ENCODE assay signal across 9 mouse cellular contexts in the genomic region with DNA sequence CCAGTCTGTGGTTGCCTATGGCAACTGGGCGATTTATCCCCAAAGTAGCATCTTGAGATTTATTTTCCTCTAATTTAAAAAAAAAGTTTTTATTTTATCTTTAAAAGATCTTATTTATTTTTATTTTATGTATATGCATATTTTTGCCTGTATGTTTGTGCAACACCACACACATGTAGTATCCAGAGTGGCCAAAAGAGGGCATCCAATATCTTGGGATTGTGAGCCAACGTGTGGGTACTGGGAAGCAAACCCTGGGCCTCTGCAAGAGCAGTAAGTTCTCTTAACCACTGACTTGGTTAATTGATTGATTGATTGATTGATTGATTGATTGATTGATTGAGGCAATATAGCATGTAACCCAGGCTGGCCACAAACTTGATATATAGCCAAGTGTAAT. TPM values are rescaled to one million over a fixed set of nuclear protein-coding genes. Genes with fewer than 3 reads are reported as not detected.
DNase-seq lines count a peak whose midpoint lies in the region; TF ChIP-seq lines count a peak whose summit lies in the region.
"Had no signal": no experiment of that assay in that cellular context is flagged by ENCODE, and none has a peak within 500 bp of the region (broad histone marks: within the 10 kb centered on the region; RNA-seq: fewer than 3 reads in every experiment).

No protein-coding gene starts in this region.

- H3K4me3 ChIP-seq in left cerebral cortex, adult 2 months = no peak overlapping the region
- no peak overlapping the region for H3K4me3 ChIP-seq in ES-E14 (ENCODE audit: insufficient read depth in 1 of 2, low read depth in 1 of 2, low read length in 2 of 2, poor library complexity in 1 of 2, severe bottlenecking in 1 of 2)
- no peak overlapping the region for H3K4me3 ChIP-seq in small intestine, adult 2 months (ENCODE audit: low read depth, low read length)
- H3K4me3 ChIP-seq: liver, embryonic 13.5 days had no signal

- no peak overlapping the region for H3K9ac ChIP-seq in ES-E14 (ENCODE audit: insufficient read depth, low read depth, low read length, poor library complexity, severe bottlenecking)
- H3K9ac ChIP-seq: liver, embryonic 13.5 days had no signal

- in situ Hi-C loops in ES-E14 (cut with MboI; ENCODE audit: low sequenced_read_pairs in 2 of 2, unreplicated experiment in 2 of 2) = no loop called here

- no peaks in the 10 kb centered on the region for H3K4me1 ChIP-seq in ES-E14 (ENCODE audit: control insufficient read depth in 2 of 2, insufficient read depth in 2 of 2, low read length in 2 of 2, poor library complexity in 1 of 2)
- H3K4me1 ChIP-seq in small intestine, adult 2 months (ENCODE audit: control insufficient read depth, insufficient read depth, insufficient read length, low read length) = no peaks in the 10 kb centered on the region

- no peaks in the 10 kb centered on the region for H3K9me3 ChIP-seq in ES-E14 (ENCODE audit: control insufficient read depth, insufficient read depth, low read depth, low read length)
- H3K9me3 ChIP-seq: liver, embryonic 13.5 days had no signal

- no peaks in the 10 kb centered on the region for H3K27me3 ChIP-seq in small intestine, adult 2 months (ENCODE audit: control insufficient read depth, insufficient read depth, low read length)
- H3K27me3 ChIP-seq: liver, embryonic 13.5 days had no signal

- intact Hi-C loops in left cerebral cortex, adult 2 months (cut with DNase I) = no loop called here
- intact Hi-C loops in left cerebral cortex, postnatal 14 days (cut with DNase I) = no loop called here
- intact Hi-C loops in gastrocnemius, postnatal 14 days (cut with DNase I; ENCODE audit: low total_unique reads) = no loop called here

- no peak overlapping the region for H3K27ac ChIP-seq in left cerebral cortex, adult 2 months
- H3K27ac ChIP-seq in ES-E14 (ENCODE audit: insufficient read depth, low read depth, low read length, poor library complexity, severe bottlenecking) = no peak overlapping the region
- peak overlapping the region; percentile 66; the same call in 1 of the 2 replicates for H3K27ac ChIP-seq in small intestine, adult 2 months (ENCODE audit: insufficient read depth, low read depth, low read length)

- DNase-seq in left cerebral cortex, adult 2 months (ENCODE audit: extremely low spot score in 1 of 2, low spot score in 2 of 2) = no peak
- DNase-seq in left cerebral cortex, adult 18-20 months (ENCODE audit: low spot score in 2 of 2) = no peak
- peak; percentile 47 for DNase-seq in ES-E14 (ENCODE audit: low read depth, low spot score)
- DNase-seq in brain, adult 2 months (ENCODE audit: low read depth, low spot score) = peak; percentile 26
- DNase-seq in left cerebral cortex, postnatal 14 days (ENCODE audit: low spot score in 2 of 2) = no peak
- no peak for DNase-seq in gastrocnemius, postnatal 14 days

- WGBS in small intestine, adult 2 months = 52% methylated on average over 2 of the region's 2 CpGs

- no peaks in the 10 kb centered on the region for H3K36me3 ChIP-seq in ES-E14 (ENCODE audit: control insufficient read depth, insufficient read depth, low read length, poor library complexity, severe bottlenecking)
- no peaks in the 10 kb centered on the region for H3K36me3 ChIP-seq in small intestine, adult 2 months (ENCODE audit: control insufficient read depth, insufficient read depth, low read length)
- H3K36me3 ChIP-seq: liver, embryonic 13.5 days had no signal

- TF ChIP-seq POLR2A in small intestine, adult 2 months (IDR thresholded peaks at IDR 0.05; ENCODE audit: low read depth, low read length) = no peak

- TF ChIP-seq CTCF in left cerebral cortex, adult 2 months (IDR thresholded peaks at IDR 0.05) = peak; percentile 33
- TF ChIP-seq CTCF in small intestine, adult 2 months (IDR thresholded peaks at IDR 0.05; ENCODE audit: extremely low read depth, insufficient read length, insufficient replicate concordance, low read depth, low read length) = 0 out of 2 replicates have a peak, but pooled peaks have one; percentile 9

TF ChIP-seq in ES-E14, 5 proteins besides CTCF, POLR2A, EP300 and RAD21:
- TF ChIP-seq ZC3H11A (IDR thresholded peaks at IDR 0.05; ENCODE audit: borderline replicate concordance, low read depth, low read length) = no peak
- TF ChIP-seq CHD2 (IDR thresholded peaks at IDR 0.05; ENCODE audit: low read depth, low read length) = no peak
- no peak for TF ChIP-seq MAFK (IDR thresholded peaks at IDR 0.05; ENCODE audit: insufficient read depth, low read depth, low read length)
- no peak for TF ChIP-seq HCFC1 (IDR thresholded peaks at IDR 0.05; ENCODE audit: borderline replicate concordance, insufficient read depth, low read length)
- no peak for TF ChIP-seq ZNF384 (IDR thresholded peaks at IDR 0.05; ENCODE audit: low read depth, low read length)

RNA-seq across cellular contexts. Expression of gene Tyrobp, which starts 18.7 kb away (rescaled TPM):
- total RNA-seq in left cerebral cortex, adult 2 months (2021) = 10 to 100 TPM; 25.9 to 26.6 TPM
- 10 to 100 TPM; 29.8 to 30.7 TPM for total RNA-seq in left cerebral cortex, adult 18-20 months (2021)
- not detected in 2 replicates for total RNA-seq in ES-E14 (2012; rRNA removed)
- 101 and 135 TPM in 2 replicates for polyA plus RNA-seq in small intestine, adult 2 months (2012; rRNA removed)
- total RNA-seq in left cerebral cortex, postnatal 14 days (2021) = 10 to 100 TPM; 24.9 to 26.1 TPM
- total RNA-seq in gastrocnemius, postnatal 14 days (2021) = 10 to 100 TPM in 1 of 2 experiments, 1 to 10 TPM in 1; 7.8 to 10.4 TPM

RNA-seq across cellular contexts. Expression of gene Hcst, which starts 24.8 kb away (rescaled TPM):
- total RNA-seq in left cerebral cortex, adult 2 months (2021) = 1 to 10 TPM in 1 of 2 experiments, not detected in 1; 3.1 TPM
- total RNA-seq in left cerebral cortex, adult 18-20 months (2021) = 1 to 10 TPM in 1 of 2 experiments, not detected in 1; 1.8 TPM
- total RNA-seq in ES-E14 (2012; rRNA removed) = not detected in 2 replicates
- 33.7 and 56.1 TPM in 2 replicates for polyA plus RNA-seq in small intestine, adult 2 months (2012; rRNA removed)
- total RNA-seq in left cerebral cortex, postnatal 14 days (2021) = 1 to 10 TPM in 1 of 2 experiments, not detected in 1; 2.6 TPM
- under 1 TPM in 1 of 2 experiments, not detected in 1; 0.94 TPM for total RNA-seq in gastrocnemius, postnatal 14 days (2021)

RNA-seq across cellular contexts. Expression of gene Nfkbid, which starts 26.7 kb away (rescaled TPM):
- 1 to 10 TPM; 3.9 to 5.1 TPM for total RNA-seq in left cerebral cortex, adult 2 months (2021)
- 1 to 10 TPM; 3.9 to 4.1 TPM for total RNA-seq in left cerebral cortex, adult 18-20 months (2021)
- total RNA-seq in ES-E14 (2012; rRNA removed) = 4.2 and 8.2 TPM in 2 replicates
- polyA plus RNA-seq in small intestine, adult 2 months (2012; rRNA removed) = 5.0 and 9.2 TPM in 2 replicates
- total RNA-seq in left cerebral cortex, postnatal 14 days (2021) = 1 to 10 TPM; 2.8 to 4.2 TPM
- total RNA-seq in gastrocnemius, postnatal 14 days (2021) = under 1 TPM; 0.21 to 0.33 TPM

RNA-seq across cellular contexts. Expression of gene Lrfn3, which starts 32.3 kb away (rescaled TPM):
- 10 to 100 TPM; 33.0 to 36.4 TPM for total RNA-seq in left cerebral cortex, adult 2 months (2021)
- 10 to 100 TPM; 33.5 to 36.4 TPM for total RNA-seq in left cerebral cortex, adult 18-20 months (2021)
- total RNA-seq in ES-E14 (2012; rRNA removed) = 2.6 and 4.4 TPM in 2 replicates
- polyA plus RNA-seq in small intestine, adult 2 months (2012; rRNA removed) = 12.7 and 28.1 TPM in 2 replicates
- 10 to 100 TPM; 39.1 to 42.5 TPM for total RNA-seq in left cerebral cortex, postnatal 14 days (2021)
- 1 to 10 TPM; 1.5 to 1.8 TPM for total RNA-seq in gastrocnemius, postnatal 14 days (2021)
- total RNA-seq: hematopoietic stem cell, adult 5-6 weeks had no signal

RNA-seq across cellular contexts. Expression of gene Aplp1, which starts 50.5 kb away (rescaled TPM):
- total RNA-seq in left cerebral cortex, adult 2 months (2021) = 1,000 to 10,000 TPM; 1,205 to 1,260 TPM
- total RNA-seq in left cerebral cortex, adult 18-20 months (2021) = 1,000 to 10,000 TPM; 1,233 to 1,333 TPM
- total RNA-seq in ES-E14 (2012; rRNA removed) = 36.9 and 63.7 TPM in 2 replicates
- 32.1 and 193 TPM in 2 replicates for polyA plus RNA-seq in small intestine, adult 2 months (2012; rRNA removed)
- total RNA-seq in left cerebral cortex, postnatal 14 days (2021) = 1,000 to 10,000 TPM; 1,098 to 1,148 TPM
- 1 to 10 TPM; 1.9 to 2.3 TPM for total RNA-seq in gastrocnemius, postnatal 14 days (2021)
- total RNA-seq: hematopoietic stem cell, adult 5-6 weeks had no signal

Comparison
In these comparisons a context has a peak if more than half of its experiments do, and no peak if none do; other contexts are left out.
1. DNase-seq: peak in ES-E14 (single experiment) and brain, adult 2 months (single experiment); none in left cerebral cortex, adult 2 months (0 of 2), left cerebral cortex, adult 18-20 months (0 of 2), left cerebral cortex, postnatal 14 days (0 of 2) and gastrocnemius, postnatal 14 days (single experiment).